18 mouse cellular contexts compared by ENCODE assay signal in genomic region chr10:19459053-19459452, GRCm38 (mm10).
A peak's percentile ranks its signal among the peaks of the same experiment; 100 is the strongest.
DNase-seq lines count a peak whose midpoint lies in the region; ATAC-seq and TF ChIP-seq lines count a peak whose summit lies in the region.
"Had no signal": no experiment of that assay in that cellular context is flagged by ENCODE, and none has a peak within 500 bp of the region (broad histone marks: within the 10 kb centered on the region; RNA-seq: fewer than 3 reads in every experiment).

No protein-coding gene starts in this region.

- H3K27me3 ChIP-seq in kidney, embryonic 14.5 days (ENCODE audit: control insufficient read depth, insufficient read depth, low read length): no peaks in the 10 kb centered on the region
- H3K27me3 ChIP-seq in forebrain, embryonic 15.5 days: no peaks in the 10 kb centered on the region; the same call in 1 of the 2 replicates
- peaks cover 8% of the 10 kb centered on the region for H3K27me3 ChIP-seq in hindbrain, embryonic 16.5 days (replicated peaks; ENCODE audit: control insufficient read depth, insufficient read depth, low read length)
- 0 out of 2 replicates have a peak, but pooled peaks cover 3% of the 10 kb centered on the region for H3K27me3 ChIP-seq in midbrain, postnatal 0 days (ENCODE audit: insufficient read depth, low read length)
- H3K27me3 ChIP-seq in intestine, postnatal 0 days (replicated peaks; ENCODE audit: control insufficient read depth, insufficient read depth, low read length): no peaks in the 10 kb centered on the region
- H3K27me3 ChIP-seq: Patski had no signal

- ATAC-seq in kidney, embryonic 14.5 days (ENCODE audit: low FRiP score, low TSS enrichment): peak; percentile 60; the same call in 1 of the 2 replicates
- ATAC-seq in forebrain, embryonic 15.5 days (replicated peaks): no peak
- peak; percentile 61; the same call in 1 of the 2 replicates for ATAC-seq in hindbrain, embryonic 16.5 days
- no peak; the same call in 1 of the 2 replicates for ATAC-seq in midbrain, postnatal 0 days (ENCODE audit: low FRiP score)
- no peak for ATAC-seq in intestine, postnatal 0 days
- ATAC-seq: Patski had no signal

- no peak overlapping the region for H3K9ac ChIP-seq in kidney, embryonic 14.5 days (ENCODE audit: low read depth, low read length)
- no peak overlapping the region for H3K9ac ChIP-seq in forebrain, embryonic 15.5 days (replicated peaks)
- H3K9ac ChIP-seq in hindbrain, embryonic 16.5 days (ENCODE audit: low read depth, low read length): no peak overlapping the region
- peak overlapping the region; percentile 36; the same call in 1 of the 2 replicates for H3K9ac ChIP-seq in midbrain, postnatal 0 days (replicated peaks; ENCODE audit: low read length, poor library complexity, severe bottlenecking)
- H3K9ac ChIP-seq in intestine, postnatal 0 days (ENCODE audit: low read depth, low read length): no peak overlapping the region
- H3K9ac ChIP-seq: heart, embryonic 12.5 days had no signal

- H3K36me3 ChIP-seq in kidney, embryonic 14.5 days (ENCODE audit: control insufficient read depth, insufficient read depth, low read length): no peaks in the 10 kb centered on the region
- H3K36me3 ChIP-seq in forebrain, embryonic 15.5 days: no peaks in the 10 kb centered on the region
- H3K36me3 ChIP-seq in hindbrain, embryonic 16.5 days (ENCODE audit: control insufficient read depth, insufficient read depth, low read length): no peaks in the 10 kb centered on the region
- H3K36me3 ChIP-seq in midbrain, postnatal 0 days (ENCODE audit: insufficient read depth, low read length): no peaks in the 10 kb centered on the region
- no peaks in the 10 kb centered on the region for H3K36me3 ChIP-seq in intestine, postnatal 0 days (ENCODE audit: control insufficient read depth, insufficient read depth)
- H3K36me3 ChIP-seq: heart, embryonic 12.5 days had no signal

- WGBS in kidney, embryonic 14.5 days: 41% methylated on average over 11 of the region's 11 CpGs
- 33% methylated on average over 11 of the region's 11 CpGs for WGBS in forebrain, embryonic 15.5 days
- 21% methylated on average over 11 of the region's 11 CpGs for WGBS in hindbrain, embryonic 16.5 days
- WGBS in midbrain, postnatal 0 days: 9% methylated on average over 11 of the region's 11 CpGs
- 70% methylated on average over 11 of the region's 11 CpGs for WGBS in intestine, postnatal 0 days

- H3K4me2 ChIP-seq in kidney, embryonic 14.5 days (replicated peaks; ENCODE audit: low read depth, low read length): no peak overlapping the region; the same call in 1 of the 2 replicates
- H3K4me2 ChIP-seq in forebrain, embryonic 15.5 days (replicated peaks): peak overlapping the region; percentile 33
- H3K4me2 ChIP-seq in hindbrain, embryonic 16.5 days (ENCODE audit: low read length): peak overlapping the region; percentile 48
- H3K4me2 ChIP-seq in midbrain, postnatal 0 days (ENCODE audit: low read depth, low read length, poor library complexity, severe bottlenecking): peak overlapping the region; percentile 46
- no peak overlapping the region for H3K4me2 ChIP-seq in intestine, postnatal 0 days (replicated peaks; ENCODE audit: low read depth)
- H3K4me2 ChIP-seq: heart, embryonic 12.5 days had no signal

- H3K4me1 ChIP-seq in kidney, embryonic 14.5 days (ENCODE audit: control insufficient read depth, insufficient read depth, low read length): no peaks in the 10 kb centered on the region
- peaks cover 12% of the 10 kb centered on the region for H3K4me1 ChIP-seq in forebrain, embryonic 15.5 days
- no peaks in the 10 kb centered on the region for H3K4me1 ChIP-seq in hindbrain, embryonic 16.5 days (ENCODE audit: control insufficient read depth, insufficient read depth, low read depth, low read length)
- no peaks in the 10 kb centered on the region for H3K4me1 ChIP-seq in midbrain, postnatal 0 days (ENCODE audit: insufficient read depth, low read length)
- no peaks in the 10 kb centered on the region for H3K4me1 ChIP-seq in intestine, postnatal 0 days (replicated peaks; ENCODE audit: control insufficient read depth, insufficient read depth, low read length)
- H3K4me1 ChIP-seq: heart, embryonic 12.5 days had no signal

- no peak for TF ChIP-seq CTCF in midbrain, postnatal 0 days (IDR thresholded peaks at IDR 0.05)
- TF ChIP-seq CTCF in intestine, postnatal 0 days (IDR thresholded peaks at IDR 0.05; ENCODE audit: low read depth): no peak

- 0 out of 2 replicates have a peak overlapping the region, but pooled peaks have one; percentile 11 for H3K27ac ChIP-seq in kidney, embryonic 14.5 days (ENCODE audit: low read depth, low read length)
- no peak overlapping the region for H3K27ac ChIP-seq in forebrain, embryonic 15.5 days (replicated peaks)
- H3K27ac ChIP-seq in hindbrain, embryonic 16.5 days (ENCODE audit: low read depth, low read length): no peak overlapping the region
- H3K27ac ChIP-seq in midbrain, postnatal 0 days (ENCODE audit: low read depth, low read length): no peak overlapping the region
- no peak overlapping the region for H3K27ac ChIP-seq in intestine, postnatal 0 days (ENCODE audit: low read depth, low read length)
- H3K27ac ChIP-seq: gastrocnemius, adult 2 months had no signal

- H3K9me3 ChIP-seq in kidney, embryonic 14.5 days (ENCODE audit: control insufficient read depth, low read length): no peaks in the 10 kb centered on the region
- H3K9me3 ChIP-seq in forebrain, embryonic 15.5 days: no peaks in the 10 kb centered on the region
- H3K9me3 ChIP-seq in hindbrain, embryonic 16.5 days (ENCODE audit: control insufficient read depth, low read length): no peaks in the 10 kb centered on the region
- H3K9me3 ChIP-seq in midbrain, postnatal 0 days (ENCODE audit: low read length): no peaks in the 10 kb centered on the region
- no peaks in the 10 kb centered on the region for H3K9me3 ChIP-seq in intestine, postnatal 0 days (ENCODE audit: control insufficient read depth)
- H3K9me3 ChIP-seq: heart, embryonic 12.5 days had no signal

- DNase-seq in kidney, postnatal 14 days: no peak
- no peak for DNase-seq in midbrain, postnatal 0 days (ENCODE audit: low spot score)
- DNase-seq in thymus, postnatal 4 days: no peak
- no peak for DNase-seq in frontal cortex, postnatal 25 days (ENCODE audit: low spot score in 2 of 2)
- DNase-seq: B cell, adult 2 months; cerebellum, postnatal 14 days; gastrocnemius, adult 2 months; heart, postnatal 4 days; kidney, adult 8-10 months; lung, postnatal 14 days; right cerebral cortex, postnatal 4 days; thymus, adult 2 months had no signal

- H3K4me3 ChIP-seq in kidney, embryonic 14.5 days (ENCODE audit: low read length): no peak overlapping the region
- no peak overlapping the region for H3K4me3 ChIP-seq in forebrain, embryonic 15.5 days
- no peak overlapping the region for H3K4me3 ChIP-seq in hindbrain, embryonic 16.5 days (ENCODE audit: low read length)
- H3K4me3 ChIP-seq in midbrain, postnatal 0 days (ENCODE audit: low read depth, low read length): peak overlapping the region; percentile 21
- H3K4me3 ChIP-seq in intestine, postnatal 0 days (ENCODE audit: low read depth, low read length): no peak overlapping the region
- H3K4me3 ChIP-seq: gastrocnemius, adult 2 months; heart, embryonic 12.5 days had no signal

Comparison
In these comparisons a context has a peak if more than half of its experiments do, and no peak if none do; other contexts are left out.
1. ATAC-seq: peak in kidney, embryonic 14.5 days (single experiment) and hindbrain, embryonic 16.5 days (single experiment); none in forebrain, embryonic 15.5 days (single experiment), midbrain, postnatal 0 days (single experiment) and intestine, postnatal 0 days (single experiment).
2. H3K4me2 ChIP-seq: peak in forebrain, embryonic 15.5 days (single experiment), hindbrain, embryonic 16.5 days (single experiment) and midbrain, postnatal 0 days (single experiment); none in kidney, embryonic 14.5 days (single experiment) and intestine, postnatal 0 days (single experiment).